Mouse (Mus musculus): ENCODE results near the gene Mta3.

DNA sequence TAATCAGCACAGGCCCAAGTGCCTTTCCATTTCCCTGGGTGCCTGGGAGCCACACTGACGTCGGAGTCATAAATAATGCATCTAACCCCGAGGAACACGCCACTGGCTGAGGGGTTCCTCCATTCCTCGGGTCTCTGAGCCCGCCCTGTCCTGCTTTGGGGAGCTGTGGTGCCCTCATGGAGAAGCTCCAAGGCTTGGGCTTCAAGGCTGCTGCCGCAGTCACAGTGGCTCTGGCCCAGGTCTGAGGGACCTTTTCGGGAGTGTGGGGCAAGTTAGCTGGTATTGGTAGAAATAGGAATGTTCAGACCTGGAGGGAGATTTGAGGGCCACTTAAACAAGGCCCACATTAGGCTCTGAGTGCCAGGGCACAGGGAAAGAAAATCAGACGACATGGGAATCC lies 12.0 kb upstream of the Mta3 start:
- TF ChIP-seq POLR2A (IDR thresholded peaks at IDR 0.05; ENCODE audit: low read depth, low read length) (no peak), TCF12 (IDR thresholded peaks at IDR 0.05; ENCODE audit: low read depth, low read length) (no peak)
